Mouse (Mus musculus) heart, adult 2 months (tissue): Measurements from ENCODE around the gene Psg20. TPM values are rescaled to one million over a fixed set of nuclear protein-coding genes. Genes with fewer than 3 reads are reported as not detected.

ENCODE experiments used
- polyA plus RNA-seq: library from polyadenylated mRNA; depleted of rRNA; stranded (reverse); fragments of >200 nt; gene quantifications from 2 replicates; pipeline ENCODE4 v1.2.3, GENCODE M21; 2012; rRNA removed
- total RNA-seq, 2 experiments: library from RNA; stranded (reverse); gene quantifications; 2 replicates each; pipeline ENCODE4 v1.2.3; 2021

Gene Psg20
- total and polyA plus RNA-seq, 3 experiments, result not detected

Other genes with a start within 250 kb of the Psg20 start
- gene Psg26, start 202.0 kb downstream of the Psg20 start, total RNA-seq, result not detected
- gene Psg26, start 202.0 kb downstream of the Psg20 start, polyA plus RNA-seq, result not detected in 2 replicates
- not detected for gene Psg25, start 153.9 kb downstream of the Psg20 start, total RNA-seq
- gene Psg25, start 153.9 kb downstream of the Psg20 start, polyA plus RNA-seq, result not detected in 2 replicates
- gene Psg27, start 118.9 kb downstream of the Psg20 start, total RNA-seq, result not detected
- not detected in 2 replicates for gene Psg27, start 118.9 kb downstream of the Psg20 start, polyA plus RNA-seq
- not detected for gene Psg23, start 69.7 kb downstream of the Psg20 start, total RNA-seq
- gene Psg23, start 69.7 kb downstream of the Psg20 start, polyA plus RNA-seq, result not detected in 2 replicates
- not detected for gene Psg21, start 29.5 kb downstream of the Psg20 start, total RNA-seq
- gene Psg21, start 29.5 kb downstream of the Psg20 start, polyA plus RNA-seq, result not detected in 2 replicates
- gene Psg22, start 31.9 kb upstream of the Psg20 start, total RNA-seq, result not detected
- not detected in 2 replicates for gene Psg22, start 31.9 kb upstream of the Psg20 start, polyA plus RNA-seq
- not detected for gene Psg19, start 112.3 kb upstream of the Psg20 start, total RNA-seq
- gene Psg19, start 112.3 kb upstream of the Psg20 start, polyA plus RNA-seq, result not detected in 2 replicates
- gene Psg17, start 135.4 kb upstream of the Psg20 start, total RNA-seq, result not detected
- gene Psg17, start 135.4 kb upstream of the Psg20 start, polyA plus RNA-seq, result 0.04 and 0.06 TPM in 2 replicates
- 1 to 10 TPM; 7.2 to 8.0 TPM for gene Mill2, start 153.8 kb upstream of the Psg20 start, total RNA-seq
- 5.2 and 9.1 TPM in 2 replicates for gene Mill2, start 153.8 kb upstream of the Psg20 start, polyA plus RNA-seq
- 1 to 10 TPM; 1.3 to 2.2 TPM for gene Pglyrp1, start 185.1 kb upstream of the Psg20 start, total RNA-seq
- gene Pglyrp1, start 185.1 kb upstream of the Psg20 start, polyA plus RNA-seq, result 2.3 and 12.7 TPM in 2 replicates
- 1 to 10 TPM; 6.6 to 9.6 TPM for gene Ccdc61, start 224.2 kb upstream of the Psg20 start, total RNA-seq
- gene Ccdc61, start 224.2 kb upstream of the Psg20 start, polyA plus RNA-seq, result 11.3 and 12.5 TPM in 2 replicates
- 1 to 10 TPM; 4.3 to 5.1 TPM for gene Nova2, start 239.7 kb upstream of the Psg20 start, total RNA-seq
- 1.5 and 1.7 TPM in 2 replicates for gene Nova2, start 239.7 kb upstream of the Psg20 start, polyA plus RNA-seq